Comparison of ENCODE assay signal across 9 mouse cellular contexts in genomic region chr12:85746696-85747219, GRCm38 (mm10). TPM values are rescaled to one million over a fixed set of nuclear protein-coding genes. Genes with fewer than 3 reads are reported as not detected.
DNase-seq lines count a peak whose midpoint lies in the region; ATAC-seq and TF ChIP-seq lines count a peak whose summit lies in the region.
"Had no signal": no experiment of that assay in that cellular context is flagged by ENCODE, and none has a peak within 500 bp of the region (broad histone marks: within the 10 kb centered on the region; RNA-seq: fewer than 3 reads in every experiment).

No protein-coding gene starts in this region.

- no peak overlapping the region for H3K27ac ChIP-seq in liver, embryonic 14.5 days

- intact Hi-C loops in gastrocnemius, postnatal 14 days (cut with DNase I; ENCODE audit: low total_unique reads) = loop anchor here (2.0 kb wide), 1 partner anchor 70 kb away; no protein-coding TSS in a partner anchor

- TF ChIP-seq CTCF in liver, embryonic 14.5 days (IDR thresholded peaks at IDR 0.05; ENCODE audit: low read depth) = no peak

- no peaks in the 10 kb centered on the region for H3K4me1 ChIP-seq in liver, embryonic 14.5 days (replicated peaks; ENCODE audit: control insufficient read depth in 2 of 2, insufficient read depth in 2 of 2, low read length in 1 of 2)

- DNase-seq in gastrocnemius, postnatal 14 days = peak; percentile 9
- no peak for DNase-seq in gastrocnemius, adult 8-10 months (ENCODE audit: low spot score in 2 of 2)
- DNase-seq in thymus, postnatal 4 days = peak; percentile 17
- DNase-seq in thymus, postnatal 25 days = no peak
- no peak for DNase-seq in liver, embryonic 14.5 days (ENCODE audit: low read depth in 3 of 3, low spot score in 3 of 3)
- DNase-seq in layer of hippocampus, adult 18-20 months (ENCODE audit: low spot score in 2 of 2) = no peak
- DNase-seq in frontal cortex, postnatal 14 days (ENCODE audit: low spot score in 2 of 2) = no peak
- DNase-seq: cerebellum, adult 8-10 months had no signal

- no peak for TF ChIP-seq EP300 in liver, embryonic 14.5 days (IDR thresholded peaks at IDR 0.05; ENCODE audit: low read depth)

- H3K4me2 ChIP-seq in liver, embryonic 14.5 days (ENCODE audit: low read depth) = peak overlapping the region; percentile 69

- no peaks in the 10 kb centered on the region for H3K9me3 ChIP-seq in liver, embryonic 14.5 days (ENCODE audit: control insufficient read depth, low read length)

- peak; percentile 21 for ATAC-seq in liver, embryonic 14.5 days (ENCODE audit: insufficient read depth)
- no peak for ATAC-seq in inflammation-experienced regulatory T-cells, adult 6 months

- H3K27me3 ChIP-seq in liver, embryonic 14.5 days (ENCODE audit: control insufficient read depth, insufficient read depth, low read length) = peaks cover 4% of the 10 kb centered on the region

- WGBS in liver, embryonic 14.5 days (ENCODE audit: insufficient replicate concordance) = 13% methylated on average over 21 of the region's 21 CpGs

- no peaks in the 10 kb centered on the region for H3K36me3 ChIP-seq in liver, embryonic 14.5 days (replicated peaks; ENCODE audit: control insufficient read depth, insufficient read depth, low read depth)

- H3K4me3 ChIP-seq in liver, embryonic 14.5 days (ENCODE audit: insufficient read depth in 1 of 2, low read depth in 2 of 2, low read length in 2 of 2) = peak overlapping the region; percentile 40 to 50

- no peak overlapping the region for H3K9ac ChIP-seq in liver, embryonic 14.5 days (replicated peaks)

RNA-seq across cellular contexts. Expression of gene Flvcr2, which starts 0.4 kb away (rescaled TPM):
- total RNA-seq in gastrocnemius, postnatal 14 days (2021) = 1 to 10 TPM; 1.4 to 3.0 TPM
- total RNA-seq in gastrocnemius, adult 8-10 months (2022) = under 1 TPM; 0.24 to 0.75 (median 0.50) TPM
- 2.7 TPM in 2 replicates for polyA plus RNA-seq in liver, embryonic 14.5 days (2012; rRNA removed)
- 3.6 TPM in 2 replicates for polyA plus RNA-seq in liver, embryonic 14.5 days (2014; fragmentation: Nextera tagmentation; extraction: Ambion mirVana)
- polyA plus RNA-seq in inflammation-experienced regulatory T-cells, adult 6 months (2017; shearing (Covaris generic)) = under 1 TPM; 0.58 to 0.74 (median 0.60) TPM
- total RNA-seq in layer of hippocampus, adult 18-20 months (2021) = 1 to 10 TPM; 1.4 to 1.5 TPM

Comparison
In these comparisons a context has a peak if more than half of its experiments do, and no peak if none do; other contexts are left out.
1. DNase-seq: peak in gastrocnemius, postnatal 14 days (single experiment) and thymus, postnatal 4 days (single experiment); none in gastrocnemius, adult 8-10 months (0 of 2), thymus, postnatal 25 days (single experiment), liver, embryonic 14.5 days (0 of 3), layer of hippocampus, adult 18-20 months (0 of 2) and frontal cortex, postnatal 14 days (0 of 2).